Mouse (Mus musculus): ENCODE measurements around the gene Gm10964.

The Gm10964 gene

GRCm38 (mm10) chr3:103739329-103739728 is at the start of gene Gm10964:
Gene Gm10964, plus strand, starts transcription at chr3:103739366.
- no peak for DNase-seq

- DNase-seq = no peak
These were observed 48.7 kb upstream of the Gm10964 start for GRCm38 (mm10) chr3:103690506-103690905.

- no peak for DNase-seq
These were observed 43.6 kb upstream of the Gm10964 start for GRCm38 (mm10) chr3:103695556-103695955.

- DNase-seq = no peak
These were observed 42.7 kb upstream of the Gm10964 start for GRCm38 (mm10) chr3:103696388-103696925.

GRCm38 (mm10) chr3:103704661-103705060 is 34.5 kb upstream of the Gm10964 start:
- no peak for DNase-seq

GRCm38 (mm10) chr3:103705426-103705825 is 33.7 kb upstream of the Gm10964 start:
- DNase-seq = no peak

- DNase-seq = no peak
These were observed 29.6 kb upstream of the Gm10964 start for GRCm38 (mm10) chr3:103709470-103710040.

- no peak for DNase-seq
These were observed 27.0 kb upstream of the Gm10964 start for GRCm38 (mm10) chr3:103712196-103712595.

GRCm38 (mm10) chr3:103714236-103714875 is 24.8 kb upstream of the Gm10964 start:
- no peak for DNase-seq

GRCm38 (mm10) chr3:103714942-103715341 is 24.2 kb upstream of the Gm10964 start:
- DNase-seq = no peak

GRCm38 (mm10) chr3:103715762-103716693 is 23.1 kb upstream of the Gm10964 start:
- DNase-seq = no peak

- no peak for DNase-seq
These were observed 22.1 kb upstream of the Gm10964 start for GRCm38 (mm10) chr3:103716774-103717760.

- DNase-seq = no peak
These were observed 20.4 kb upstream of the Gm10964 start for GRCm38 (mm10) chr3:103718728-103719127.

- no peak for DNase-seq
These were observed 15.0 kb upstream of the Gm10964 start for GRCm38 (mm10) chr3:103724137-103724536.

GRCm38 (mm10) chr3:103726642-103727041 is 12.5 kb upstream of the Gm10964 start:
- DNase-seq = no peak

- no peak for DNase-seq
These were observed 11.3 kb upstream of the Gm10964 start for GRCm38 (mm10) chr3:103727813-103728326.

- no peak for DNase-seq
These were observed 9.3 kb upstream of the Gm10964 start for GRCm38 (mm10) chr3:103729850-103730249.

- no peak for DNase-seq
These were observed 7.0 kb upstream of the Gm10964 start for GRCm38 (mm10) chr3:103732116-103732515.

- no peak for DNase-seq
These were observed 6.0 kb upstream of the Gm10964 start for GRCm38 (mm10) chr3:103733176-103733575.

- no peak for DNase-seq
These were observed 5.1 kb upstream of the Gm10964 start for GRCm38 (mm10) chr3:103733799-103734695.

Measured in cerebellum, adult 11-12 months (tissue).